In genomic region chr17:26032037-26032436, GRCm38 (mm10) we compare ENCODE assay signal across 18 mouse cellular contexts. TPM values are rescaled to one million over a fixed set of nuclear protein-coding genes. Genes with fewer than 3 reads are reported as not detected.
A peak's percentile ranks its signal among the peaks of the same experiment; 100 is the strongest.
DNase-seq lines count a peak whose midpoint lies in the region; TF ChIP-seq lines count a peak whose summit lies in the region.
"Had no signal": no experiment of that assay in that cellular context is flagged by ENCODE, and none has a peak within 500 bp of the region (broad histone marks: within the 10 kb centered on the region; RNA-seq: fewer than 3 reads in every experiment).

No protein-coding gene starts in this region.

- DNase-seq in gastrocnemius, adult 2 months: no peak
- DNase-seq in gastrocnemius, postnatal 14 days: no peak
- DNase-seq in layer of hippocampus, adult 9-11 months: peak; percentile 25
- DNase-seq in layer of hippocampus, postnatal 36 days: no peak
- DNase-seq in brain, adult 2 months (ENCODE audit: low read depth, low spot score): peak; percentile 71
- DNase-seq: adrenal gland, adult 2 months; adrenal gland, postnatal 14 days; forebrain, postnatal 0 days; gastrocnemius, postnatal 25 days; heart, adult 18-20 months; heart, postnatal 14 days; heart, postnatal 4 days had no signal

- no peak for TF ChIP-seq POLR2A in olfactory bulb, adult 2 months (IDR thresholded peaks at IDR 0.05; ENCODE audit: insufficient read depth, low read depth, low read length)

- TF ChIP-seq CTCF in gastrocnemius, adult 2 months (IDR thresholded peaks at IDR 0.05): no peak
- TF ChIP-seq CTCF in olfactory bulb, adult 2 months (IDR thresholded peaks at IDR 0.05; ENCODE audit: insufficient read depth, low read depth, low read length): no peak

- H3K4me3 ChIP-seq in gastrocnemius, adult 2 months: no peak overlapping the region
- no peak overlapping the region for H3K4me3 ChIP-seq in olfactory bulb, adult 2 months (ENCODE audit: insufficient read depth, low read depth, low read length)
- H3K4me3 ChIP-seq: embryonic facial prominence, embryonic 12.5 days; embryonic facial prominence, embryonic 15.5 days; heart, embryonic 13.5 days; hindbrain, embryonic 15.5 days; intestine, embryonic 15.5 days had no signal

- H3K4me1 ChIP-seq in olfactory bulb, adult 2 months (ENCODE audit: control insufficient read depth, insufficient read depth, low read length): peaks cover 22% of the 10 kb centered on the region
- H3K4me1 ChIP-seq: embryonic facial prominence, embryonic 12.5 days; embryonic facial prominence, embryonic 15.5 days; intestine, embryonic 15.5 days had no signal

- WGBS in olfactory bulb, adult 2 months: 60% methylated on average over 6 of the region's 6 CpGs

- intact Hi-C loops in gastrocnemius, adult 2 months (cut with DNase I): no loop called here
- intact Hi-C loops in gastrocnemius, postnatal 14 days (cut with DNase I; ENCODE audit: low total_unique reads): no loop called here

- H3K27ac ChIP-seq in gastrocnemius, adult 2 months: peak overlapping the region; percentile 76
- H3K27ac ChIP-seq in olfactory bulb, adult 2 months (ENCODE audit: insufficient read depth, low read depth, low read length): peak overlapping the region; percentile 31; the same call in 1 of the 2 replicates
- H3K27ac ChIP-seq: embryonic facial prominence, embryonic 12.5 days; embryonic facial prominence, embryonic 15.5 days; heart, embryonic 13.5 days; hindbrain, embryonic 15.5 days; intestine, embryonic 15.5 days had no signal

RNA-seq across cellular contexts. Expression of gene Rab11fip3, which starts 37.3 kb away (rescaled TPM):
- total RNA-seq in gastrocnemius, adult 2 months (2021): 10 to 100 TPM; 76.3 to 92.0 TPM
- 10 to 100 TPM; 39.2 to 41.3 TPM for total RNA-seq in gastrocnemius, postnatal 14 days (2021)
- 100 to 1,000 TPM in 1 of 2 experiments, 10 to 100 TPM in 1; 99.5 to 112 TPM for total RNA-seq in layer of hippocampus, postnatal 36 days (2021)
- polyA plus RNA-seq in olfactory bulb, adult 2 months (2012; ENCODE audit: insufficient read depth, insufficient read length, low replicate concordance, missing spikeins): not detected in 2 replicates

RNA-seq across cellular contexts. Expression of gene Capn15, which starts 46.4 kb away (rescaled TPM):
- total RNA-seq in gastrocnemius, adult 2 months (2021): 1 to 10 TPM; 6.0 to 9.4 TPM
- total RNA-seq in gastrocnemius, postnatal 14 days (2021): 1 to 10 TPM; 4.3 to 5.9 TPM
- total RNA-seq in layer of hippocampus, postnatal 36 days (2021): 10 to 100 TPM; 52.5 to 60.2 TPM
- not detected in 2 replicates for polyA plus RNA-seq in olfactory bulb, adult 2 months (2012; ENCODE audit: insufficient read depth, insufficient read length, low replicate concordance, missing spikeins)

RNA-seq across cellular contexts. Expression of gene Decr2, which starts 58.1 kb away (rescaled TPM):
- total RNA-seq in gastrocnemius, adult 2 months (2021): 1 to 10 TPM; 2.1 to 3.0 TPM
- 1 to 10 TPM; 4.0 to 4.5 TPM for total RNA-seq in gastrocnemius, postnatal 14 days (2021)
- total RNA-seq in layer of hippocampus, postnatal 36 days (2021): 10 to 100 TPM; 25.5 to 26.5 TPM
- not detected in 2 replicates for polyA plus RNA-seq in olfactory bulb, adult 2 months (2012; ENCODE audit: insufficient read depth, insufficient read length, low replicate concordance, missing spikeins)

Comparison
In these comparisons a context has a peak if more than half of its experiments do, and no peak if none do; other contexts are left out.
1. DNase-seq: peak in layer of hippocampus, adult 9-11 months (single experiment) and brain, adult 2 months (single experiment); none in gastrocnemius, adult 2 months (single experiment), gastrocnemius, postnatal 14 days (single experiment) and layer of hippocampus, postnatal 36 days (0 of 2).
2. RNA of gene Capn15, which starts 46.4 kb away (total RNA-seq): 52.5 to 60.2 TPM in layer of hippocampus, postnatal 36 days; 6.0 to 9.4 TPM in gastrocnemius, adult 2 months and 4.3 to 5.9 TPM in gastrocnemius, postnatal 14 days; every median in the first group is over 4 times any median in the second.
3. RNA of gene Decr2, which starts 58.1 kb away (total RNA-seq): 25.5 to 26.5 TPM in layer of hippocampus, postnatal 36 days; 4.0 to 4.5 TPM in gastrocnemius, postnatal 14 days and 2.1 to 3.0 TPM in gastrocnemius, adult 2 months; every median in the first group is over 4 times any median in the second.